Mouse (Mus musculus): Measurements from ENCODE around the gene Ptpn6. TPM values are rescaled to one million over a fixed set of nuclear protein-coding genes. Genes with fewer than 3 reads are reported as not detected.
A peak's percentile ranks its signal among the peaks of the same experiment; 100 is the strongest.
"Not testable (repeated sequence)": the region's sequence is repeated elsewhere in the genome, so short reads cannot be mapped to it uniquely, and the experiment has no call there.

Gene Ptpn6
- polyA plus RNA-seq, 1 experiment from 2014 or later, result 5.6 TPM

DNA sequence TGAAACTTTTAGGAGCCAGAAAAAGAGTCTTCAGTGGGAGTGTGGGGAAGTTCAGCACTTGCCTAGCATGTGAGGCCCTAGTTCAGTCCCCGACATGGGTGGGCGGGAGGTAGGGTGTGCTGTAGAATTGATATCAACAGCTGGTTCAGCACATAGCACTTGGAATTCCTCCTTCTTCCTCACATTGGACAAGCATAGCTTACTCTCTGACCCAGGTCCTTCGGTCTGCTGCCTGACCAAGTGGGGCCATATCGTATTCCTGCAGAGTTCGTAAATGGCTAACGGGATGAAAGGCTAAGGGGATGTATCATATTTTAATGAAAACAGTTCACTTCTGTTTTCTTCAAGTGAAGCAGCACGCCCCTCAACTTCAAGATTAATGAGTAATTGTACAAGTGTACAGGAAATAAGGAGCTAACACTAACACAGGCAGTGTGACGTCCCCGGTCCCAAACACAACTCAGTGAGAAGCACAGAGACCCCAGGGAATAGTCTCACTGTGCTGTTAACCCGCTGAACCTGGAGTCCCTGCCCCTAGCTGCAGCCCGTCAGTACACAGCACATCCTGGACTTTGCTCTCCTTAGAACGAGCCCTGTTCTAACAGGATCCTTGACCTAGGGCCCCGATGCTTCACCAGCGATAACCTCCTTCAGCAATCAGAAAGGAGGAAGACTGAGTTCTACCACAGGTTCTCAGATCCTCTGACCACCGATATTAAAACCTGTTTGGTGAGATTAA, 45.1 kb downstream of the Ptpn6 start:
- Histone ChIP-seq H3K4me2 (no peak overlapping the region), H3K4me3 (no peak overlapping the region), H3K4me1 (replicated peaks) (peaks cover 18% of the 10 kb centered on the region), H3K9me3 (replicated peaks) (no peaks in the 10 kb centered on the region), H3K27me3 (no peaks in the 10 kb centered on the region), H3K36me3 (no peaks in the 10 kb centered on the region), H3K9ac (no peak overlapping the region), H3K27ac (peak overlapping the region; percentile 73)
- 70% methylated on average over 15 of the region's 15 CpGs for WGBS
- no peak for ATAC-seq (replicated peaks; ENCODE audit: insufficient number of reproducible peaks, insufficient read depth, low FRiP score, low read depth)

DNA sequence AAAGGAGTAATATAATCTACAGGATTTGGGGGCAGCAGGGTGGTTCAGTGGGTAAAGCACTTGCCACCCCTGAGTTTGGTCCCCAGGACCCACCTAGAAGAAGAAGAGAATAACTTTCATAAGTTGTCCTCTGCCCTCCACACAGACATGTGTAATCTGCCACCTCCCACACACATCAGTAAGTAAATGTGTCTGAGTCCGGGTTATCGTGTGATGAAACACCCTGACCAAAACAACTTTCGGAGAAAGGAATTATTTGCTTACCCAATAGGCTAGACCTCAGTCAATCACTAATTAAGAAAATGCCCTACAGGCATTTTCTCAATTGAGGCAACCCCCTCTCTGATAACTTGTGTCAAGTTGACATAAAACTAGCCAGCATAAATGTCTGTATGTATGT, 48.0 kb downstream of the Ptpn6 start:
- no peak for ATAC-seq (replicated peaks; ENCODE audit: insufficient number of reproducible peaks, insufficient read depth, low FRiP score, low read depth)
- 88% methylated on average over 3 of the region's 3 CpGs for WGBS
- Histone ChIP-seq H3K4me1 (replicated peaks) (peaks cover 24% of the 10 kb centered on the region), H3K36me3 (no peaks in the 10 kb centered on the region), H3K27me3 (no peaks in the 10 kb centered on the region), H3K27ac (no peak overlapping the region), H3K9ac (no peak overlapping the region), H3K4me3 (no peak overlapping the region), H3K9me3 (replicated peaks) (no peaks in the 10 kb centered on the region), H3K4me2 (no peak overlapping the region)

- Histone ChIP-seq H3K4me3 (no peak overlapping the region), H3K9me3 (replicated peaks) (no peaks in the 10 kb centered on the region), H3K27ac (no peak overlapping the region), H3K4me1 (replicated peaks) (peaks cover 15% of the 10 kb centered on the region), H3K4me2 (no peak overlapping the region), H3K36me3 (no peaks in the 10 kb centered on the region), H3K9ac (no peak overlapping the region), H3K27me3 (no peaks in the 10 kb centered on the region)
- ATAC-seq (replicated peaks; ENCODE audit: insufficient number of reproducible peaks, insufficient read depth, low FRiP score, low read depth), result no peak
- 86% methylated on average over 3 of the region's 3 CpGs for WGBS
These were observed 49.5 kb downstream of the Ptpn6 start for GRCm38 (mm10) chr6:124689011-124689410.

- ATAC-seq (replicated peaks; ENCODE audit: insufficient number of reproducible peaks, insufficient read depth, low FRiP score, low read depth), result no peak
- no peak overlapping the region for H3K9ac ChIP-seq
- no peak overlapping the region for H3K4me2 ChIP-seq
- peaks cover 16% of the 10 kb centered on the region for H3K4me1 ChIP-seq (replicated peaks)
- H3K27ac ChIP-seq, result no peak overlapping the region
- H3K4me3 ChIP-seq, result no peak overlapping the region
- WGBS, result 73% methylated on average over 8 of the region's 8 CpGs
- no peaks in the 10 kb centered on the region for H3K9me3 ChIP-seq (replicated peaks)
- H3K27me3 ChIP-seq, result no peaks in the 10 kb centered on the region
- H3K36me3 ChIP-seq, result no peaks in the 10 kb centered on the region
These were observed 50.3 kb downstream of the Ptpn6 start for GRCm38 (mm10) chr6:124688151-124688758.

- H3K36me3 ChIP-seq; H3K27ac ChIP-seq; H3K4me3 ChIP-seq; H3K9ac ChIP-seq; H3K4me2 ChIP-seq; H3K9me3 ChIP-seq (replicated peaks); ATAC-seq (replicated peaks; ENCODE audit: insufficient number of reproducible peaks, insufficient read depth, low FRiP score, low read depth); H3K27me3 ChIP-seq: not testable (repeated sequence)
- H3K4me1 ChIP-seq (replicated peaks), result peaks cover 19% of the 10 kb centered on the region
- WGBS, result 86% methylated on average over 1 of the region's 1 CpGs
These were observed 51.9 kb downstream of the Ptpn6 start for GRCm38 (mm10) chr6:124686644-124687043.

GRCm38 (mm10) chr6:124685606-124686386, 52.7 kb downstream of the Ptpn6 start:
- ATAC-seq (replicated peaks; ENCODE audit: insufficient number of reproducible peaks, insufficient read depth, low FRiP score, low read depth), result no peak
- H3K4me3 ChIP-seq, result no peak overlapping the region
- no peaks in the 10 kb centered on the region for H3K36me3 ChIP-seq
- 79% methylated on average over 12 of the region's 12 CpGs for WGBS
- H3K9ac ChIP-seq, result no peak overlapping the region
- H3K4me2 ChIP-seq, result no peak overlapping the region
- H3K27me3 ChIP-seq, result no peaks in the 10 kb centered on the region
- H3K4me1 ChIP-seq (replicated peaks), result peaks cover 19% of the 10 kb centered on the region
- no peak overlapping the region for H3K27ac ChIP-seq
- H3K9me3 ChIP-seq (replicated peaks), result no peaks in the 10 kb centered on the region

DNA sequence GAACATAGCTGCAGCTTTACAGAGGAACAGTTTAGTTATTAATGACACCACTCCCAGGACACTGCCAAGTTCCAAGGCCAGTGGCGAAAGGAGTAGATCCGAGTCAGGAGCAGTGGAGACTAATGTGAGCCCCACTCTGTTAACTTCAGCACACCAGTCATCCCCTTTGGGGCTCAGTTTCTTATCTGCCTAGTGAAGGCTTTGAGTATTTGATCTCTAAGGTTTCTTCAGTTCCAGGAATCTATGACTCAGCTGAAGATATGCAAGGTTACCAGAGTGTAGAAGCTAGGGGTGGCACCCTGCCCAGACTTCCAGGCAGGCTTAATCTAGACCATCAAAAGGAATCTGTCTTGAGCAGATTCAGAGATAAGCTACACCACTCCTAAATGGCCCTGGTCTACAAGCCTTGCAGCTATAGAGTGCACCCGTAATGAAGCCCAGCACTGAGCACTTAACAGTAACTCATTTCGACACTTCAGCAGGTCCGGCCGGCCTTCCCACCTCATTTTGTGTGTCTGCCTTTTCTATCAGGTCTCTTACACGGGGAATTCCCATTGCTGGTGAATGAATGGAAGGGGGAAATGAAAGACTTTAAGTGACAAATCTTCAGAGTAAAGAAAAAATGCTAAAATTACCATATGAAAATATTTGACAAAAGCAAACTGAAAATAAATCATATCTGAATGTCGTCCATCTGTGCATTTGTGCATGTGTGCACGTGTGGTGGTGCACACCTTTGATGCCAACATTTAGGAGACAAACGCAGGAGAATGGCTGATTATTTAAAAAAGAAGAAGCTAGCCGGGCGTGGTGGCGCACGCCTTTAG, 54.7 kb downstream of the Ptpn6 start:
- H3K27ac ChIP-seq, result no peak overlapping the region

DNA sequence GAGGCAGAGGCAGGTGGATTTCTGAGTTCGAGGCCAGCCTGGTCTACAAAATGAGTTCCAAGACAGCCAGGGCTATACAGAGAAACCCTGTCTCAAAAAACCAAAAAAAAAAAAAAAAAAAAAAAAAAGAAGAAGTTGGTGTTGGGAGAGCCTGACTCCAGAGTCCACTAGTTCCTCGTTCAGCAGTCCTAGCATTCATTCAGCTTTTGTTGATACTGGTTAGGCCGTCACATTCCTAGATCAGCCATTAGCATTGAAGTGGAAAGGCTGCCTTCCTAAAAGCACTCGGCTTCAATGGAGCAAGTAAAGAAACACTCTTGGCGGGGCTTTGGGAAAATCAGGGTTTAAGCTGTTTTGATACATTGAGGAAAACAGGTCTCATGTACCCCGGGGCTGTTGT, 56.2 kb downstream of the Ptpn6 start:
- not testable (repeated sequence) for H3K4me2 ChIP-seq; H3K9me3 ChIP-seq (replicated peaks); ATAC-seq (replicated peaks; ENCODE audit: insufficient number of reproducible peaks, insufficient read depth, low FRiP score, low read depth); H3K27ac ChIP-seq; H3K4me3 ChIP-seq; H3K9ac ChIP-seq; H3K36me3 ChIP-seq; H3K27me3 ChIP-seq
- 74% methylated on average over 6 of the region's 6 CpGs for WGBS
- H3K4me1 ChIP-seq (replicated peaks), result peaks cover 19% of the 10 kb centered on the region

More for the DNA sequence above, 54.7 kb downstream of the Ptpn6 start:
- H3K4me1 ChIP-seq (replicated peaks), result peaks cover 19% of the 10 kb centered on the region
- H3K4me3 ChIP-seq, result no peak overlapping the region
- no peak overlapping the region for H3K9ac ChIP-seq
- ATAC-seq (replicated peaks; ENCODE audit: insufficient number of reproducible peaks, insufficient read depth, low FRiP score, low read depth), result peak; percentile 41
- WGBS, result 55% methylated on average over 14 of the region's 14 CpGs
- H3K4me2 ChIP-seq, result no peak overlapping the region
- H3K36me3 ChIP-seq, result no peaks in the 10 kb centered on the region
- no peaks in the 10 kb centered on the region for H3K27me3 ChIP-seq
- no peaks in the 10 kb centered on the region for H3K9me3 ChIP-seq (replicated peaks)

GRCm38 (mm10) chr6:124679486-124679885, 59.0 kb downstream of the Ptpn6 start:
- H3K9ac ChIP-seq, result no peak overlapping the region
- peaks cover 14% of the 10 kb centered on the region for H3K4me1 ChIP-seq (replicated peaks)
- no peak overlapping the region for H3K4me3 ChIP-seq
- ATAC-seq (replicated peaks; ENCODE audit: insufficient number of reproducible peaks, insufficient read depth, low FRiP score, low read depth), result no peak
- H3K27me3 ChIP-seq, result no peaks in the 10 kb centered on the region
- H3K27ac ChIP-seq, result no peak overlapping the region
- no peaks in the 10 kb centered on the region for H3K9me3 ChIP-seq (replicated peaks)
- WGBS, result 84% methylated on average over 3 of the region's 3 CpGs
- no peaks in the 10 kb centered on the region for H3K36me3 ChIP-seq
- H3K4me2 ChIP-seq, result no peak overlapping the region

GRCm38 (mm10) chr6:124678769-124679168, 59.7 kb downstream of the Ptpn6 start:
- H3K4me3 ChIP-seq, result no peak overlapping the region
- 66% methylated on average over 7 of the region's 7 CpGs for WGBS
- 0 out of 2 replicates have a peak, but pooled peaks cover 3% of the 10 kb centered on the region for H3K36me3 ChIP-seq
- H3K27me3 ChIP-seq, result no peaks in the 10 kb centered on the region
- no peak overlapping the region for H3K9ac ChIP-seq
- no peak overlapping the region for H3K27ac ChIP-seq
- H3K4me1 ChIP-seq (replicated peaks), result peaks cover 12% of the 10 kb centered on the region
- H3K9me3 ChIP-seq (replicated peaks), result no peaks in the 10 kb centered on the region
- no peak overlapping the region for H3K4me2 ChIP-seq
- no peak for ATAC-seq (replicated peaks; ENCODE audit: insufficient number of reproducible peaks, insufficient read depth, low FRiP score, low read depth)

GRCm38 (mm10) chr6:124676171-124676570, 62.3 kb downstream of the Ptpn6 start:
- no peak overlapping the region for H3K4me3 ChIP-seq
- WGBS, result 75% methylated on average over 6 of the region's 6 CpGs
- ATAC-seq (replicated peaks; ENCODE audit: insufficient number of reproducible peaks, insufficient read depth, low FRiP score, low read depth), result no peak
- H3K9me3 ChIP-seq (replicated peaks), result no peaks in the 10 kb centered on the region
- no peak overlapping the region for H3K27ac ChIP-seq
- no peaks in the 10 kb centered on the region for H3K27me3 ChIP-seq
- no peak overlapping the region for H3K9ac ChIP-seq
- H3K4me2 ChIP-seq, result no peak overlapping the region
- H3K36me3 ChIP-seq, result 0 out of 2 replicates have a peak, but pooled peaks cover 3% of the 10 kb centered on the region
- no peaks in the 10 kb centered on the region for H3K4me1 ChIP-seq (replicated peaks)

All from heart, embryonic 15.5 days (tissue).